Mouse (Mus musculus) heart, postnatal 10 days (tissue): ENCODE results near the gene Shisa6. TPM values are rescaled to one million over a fixed set of nuclear protein-coding genes. Genes with fewer than 3 reads are reported as not detected.
"Not testable (repeated sequence)": the region's sequence is repeated elsewhere in the genome, so short reads cannot be mapped to it uniquely, and the experiment has no call there.

Source experiments
- DNase-seq, 2 experiments: peaks; one replicate each; pipeline ENCODE4 v3.0.0; 2021
- intact Hi-C: fragments of 180-260 bp; cut with DNase I; formaldehyde crosslinking; loops from one replicate; pipeline ENCODE4 v1.15.1; 2025
- total RNA-seq, 2 experiments: library from RNA; stranded (reverse); gene quantifications; 2 replicates each; pipeline ENCODE4 v1.2.3; 2021

Gene Shisa6
- total RNA-seq, 2 experiments from 2014 or later = 0.15 to 0.38 TPM

GRCm38 (mm10) chr11:66487765-66488164, 38.0 kb downstream of the Shisa6 start:
- intact Hi-C loops = no loop called here
- DNase-seq = peak; percentile 77 to 80

- intact Hi-C loops = no loop called here
- peak in 1 of 2 experiments; percentile 14 for DNase-seq
These were observed 43.3 kb downstream of the Shisa6 start for GRCm38 (mm10) chr11:66482501-66482900.

- intact Hi-C loops = no loop called here
- no peak for DNase-seq
These were observed 83.1 kb downstream of the Shisa6 start for GRCm38 (mm10) chr11:66442631-66443030.

- no peak for DNase-seq
- intact Hi-C loops = no loop called here
These were observed 99.6 kb downstream of the Shisa6 start for GRCm38 (mm10) chr11:66426129-66426528.

- intact Hi-C loops = no loop called here
- DNase-seq = no peak
These were observed 107.5 kb downstream of the Shisa6 start for GRCm38 (mm10) chr11:66418216-66418615.

GRCm38 (mm10) chr11:66408721-66409120, 117.0 kb downstream of the Shisa6 start:
- DNase-seq, intact Hi-C loops: not testable (repeated sequence)

- DNase-seq = no peak
- intact Hi-C loops = no loop called here
These were observed 125.7 kb downstream of the Shisa6 start for GRCm38 (mm10) chr11:66400036-66400435.

- intact Hi-C loops = no loop called here
- DNase-seq = peak; percentile 17 to 23
These were observed 138.2 kb downstream of the Shisa6 start for GRCm38 (mm10) chr11:66387561-66387960.

GRCm38 (mm10) chr11:66371796-66372195, 154.0 kb downstream of the Shisa6 start:
- intact Hi-C loops = no loop called here
- no peak for DNase-seq

GRCm38 (mm10) chr11:66369764-66370163, 156.0 kb downstream of the Shisa6 start:
- DNase-seq = peak in 1 of 2 experiments; percentile 2

GRCm38 (mm10) chr11:66366809-66367685, 158.7 kb downstream of the Shisa6 start:
- intact Hi-C loops = no loop called here
- DNase-seq = peak in 1 of 2 experiments; percentile 2

More at GRCm38 (mm10) chr11:66369764-66370163, 156.0 kb downstream of the Shisa6 start:
- intact Hi-C loops = no loop called here

GRCm38 (mm10) chr11:66359811-66360210, 166.0 kb downstream of the Shisa6 start:
- intact Hi-C loops = no loop called here
- DNase-seq = no peak

- intact Hi-C loops = no loop called here
- no peak for DNase-seq
These were observed 180.9 kb downstream of the Shisa6 start for GRCm38 (mm10) chr11:66344822-66345221.

- DNase-seq = no peak
- intact Hi-C loops = no loop called here
These were observed 189.5 kb downstream of the Shisa6 start for GRCm38 (mm10) chr11:66336313-66336712.

GRCm38 (mm10) chr11:66312764-66313163, 213.0 kb downstream of the Shisa6 start:
- peak in 1 of 2 experiments; percentile 1 for DNase-seq
- intact Hi-C loops = no loop called here

GRCm38 (mm10) chr11:66304396-66304795, 221.4 kb downstream of the Shisa6 start:
- intact Hi-C loops = no loop called here
- DNase-seq = no peak

GRCm38 (mm10) chr11:66274707-66275081, 251.1 kb downstream of the Shisa6 start:
- intact Hi-C loops = no loop called here
- DNase-seq = no peak

- no peak for DNase-seq
- intact Hi-C loops = no loop called here
These were observed 251.7 kb downstream of the Shisa6 start for GRCm38 (mm10) chr11:66273904-66274706.

GRCm38 (mm10) chr11:66267029-66267428, 258.7 kb downstream of the Shisa6 start:
- intact Hi-C loops = no loop called here
- DNase-seq = no peak

GRCm38 (mm10) chr11:66265336-66265990, 260.3 kb downstream of the Shisa6 start:
- intact Hi-C loops = no loop called here
- DNase-seq = no peak

GRCm38 (mm10) chr11:66260205-66260604, 265.6 kb downstream of the Shisa6 start:
- no peak for DNase-seq
- intact Hi-C loops = no loop called here
